Mouse (Mus musculus) megakaryocyte, embryonic 14.5 days (primary cell): ENCODE measurements around the gene Mctp2. TPM values are rescaled to one million over a fixed set of nuclear protein-coding genes. Genes with fewer than 3 reads are reported as not detected.
"Not testable (repeated sequence)": the region's sequence is repeated elsewhere in the genome, so short reads cannot be mapped to it uniquely, and the experiment has no call there.

Source experiments
- H3K27me3 ChIP-seq: replicated peaks from 2 replicates; pipeline ENCODE3; 2012; ENCODE audit warnings: inconsistent platforms
- H3K36me3 ChIP-seq: replicated peaks from 2 replicates; pipeline ENCODE3; 2012; ENCODE audit warnings: low read length, inconsistent platforms, mixed read lengths
- H3K4me1 ChIP-seq: 2 replicates; pipeline ENCODE4 v1.6.1; 2012; ENCODE audit warnings: inconsistent platforms
- H3K4me3 ChIP-seq: replicated peaks from 2 replicates; pipeline ENCODE3; 2012; ENCODE audit warnings: moderate library complexity, mild to moderate bottlenecking, inconsistent platforms
- H3K9me3 ChIP-seq: 2 replicates; pipeline ENCODE4 v1.6.1; 2012; ENCODE audit warnings: inconsistent platforms
- FLI1 ChIP-seq: IDR thresholded peaks from 2 replicates; pipeline ENCODE4 v1.6.1; 2012; ENCODE audit warnings: low read length, inconsistent platforms, mixed read lengths
- GATA1 ChIP-seq: IDR thresholded peaks from 3 replicates; pipeline ENCODE4 v1.6.1; 2012; ENCODE audit warnings: mixed read lengths, low read length, inconsistent platforms, borderline replicate concordance
- polyA plus RNA-seq: library from polyadenylated mRNA; stranded (reverse); fragments of >175 nt; gene quantifications from 2 replicates; pipeline ENCODE4 v1.2.3, GENCODE M21; 2012; ENCODE audit warnings: low replicate concordance; ENCODE audit not compliant: insufficient read depth

The Mctp2 gene
- polyA plus RNA-seq, 1 experiment: not detected

DNA sequence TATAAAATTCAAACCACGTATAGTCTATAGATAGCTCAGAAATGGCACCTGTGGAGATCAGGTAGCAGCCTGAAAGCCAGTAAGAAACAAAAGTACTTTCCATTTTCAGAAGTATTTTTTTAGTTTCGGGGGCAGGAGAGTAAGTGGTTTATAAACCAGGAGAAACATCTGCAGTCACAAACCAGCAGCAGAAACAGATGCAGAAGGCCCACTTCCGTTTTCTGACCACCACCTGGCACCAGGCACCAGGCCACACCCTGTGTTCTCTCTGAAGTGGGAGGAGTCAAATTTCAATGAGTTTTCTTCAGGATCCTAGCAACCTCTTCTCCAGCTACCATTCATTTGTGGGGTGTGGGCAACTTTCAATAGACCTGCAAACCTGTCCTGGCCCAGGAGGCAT lies 25.7 kb downstream of the Mctp2 start:
- no peaks in the 10 kb centered on the region for H3K36me3 ChIP-seq
- H3K4me1 ChIP-seq: peaks cover 24% of the 10 kb centered on the region
- H3K27me3 ChIP-seq: no peaks in the 10 kb centered on the region
- TF ChIP-seq GATA1 (no peak), FLI1 (no peak)
- H3K4me3 ChIP-seq: peak overlapping the region; percentile 53
- H3K9me3 ChIP-seq: no peaks in the 10 kb centered on the region

- no peaks in the 10 kb centered on the region for H3K36me3 ChIP-seq
- H3K4me3 ChIP-seq: no peak overlapping the region
- no peak for TF ChIP-seq FLI1
- TF ChIP-seq GATA1: no peak
- H3K9me3 ChIP-seq: no peaks in the 10 kb centered on the region
- no peaks in the 10 kb centered on the region for H3K27me3 ChIP-seq
- peaks cover 24% of the 10 kb centered on the region for H3K4me1 ChIP-seq
Observed at GRCm38 (mm10) chr7:72278412-72278811, 28.0 kb downstream of the Mctp2 start.

- no peak for TF ChIP-seq FLI1
- TF ChIP-seq GATA1: no peak
- Histone ChIP-seq H3K9me3 (no peaks in the 10 kb centered on the region), H3K27me3 (no peaks in the 10 kb centered on the region), H3K4me3 (no peak overlapping the region), H3K36me3 (no peaks in the 10 kb centered on the region), H3K4me1 (peaks cover 13% of the 10 kb centered on the region)
Observed at GRCm38 (mm10) chr7:72275513-72275912, 30.9 kb downstream of the Mctp2 start.

DNA sequence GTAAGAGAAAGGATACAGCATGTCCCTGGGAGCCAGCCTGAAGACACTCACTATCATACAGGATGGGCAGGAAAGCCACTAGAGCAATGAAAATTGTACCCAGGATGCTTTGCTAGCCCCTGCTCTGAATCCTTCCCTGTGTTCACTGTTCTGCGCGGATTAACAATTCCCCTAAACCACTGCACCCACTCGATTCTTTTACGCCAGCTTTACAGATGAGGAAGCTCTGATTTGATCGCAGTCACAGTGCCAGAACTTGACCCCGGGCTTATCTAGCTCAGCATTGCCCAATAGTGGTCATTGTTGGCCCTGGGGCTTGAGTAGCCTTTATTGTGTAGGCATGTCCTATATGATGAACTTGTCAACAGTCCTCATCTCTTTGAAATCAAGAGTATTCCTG lies 34.9 kb downstream of the Mctp2 start:
- Histone ChIP-seq H3K36me3 (no peaks in the 10 kb centered on the region), H3K4me1 (no peaks in the 10 kb centered on the region), H3K4me3 (no peak overlapping the region), H3K27me3 (no peaks in the 10 kb centered on the region), H3K9me3 (no peaks in the 10 kb centered on the region)
- TF ChIP-seq FLI1 (no peak), GATA1 (no peak)

GRCm38 (mm10) chr7:72269994-72270393 lies 36.4 kb downstream of the Mctp2 start:
- Histone ChIP-seq H3K27me3 (no peaks in the 10 kb centered on the region), H3K4me3 (no peak overlapping the region), H3K9me3 (no peaks in the 10 kb centered on the region), H3K4me1 (no peaks in the 10 kb centered on the region), H3K36me3 (no peaks in the 10 kb centered on the region)
- TF ChIP-seq GATA1 (no peak), FLI1 (no peak)

- Histone ChIP-seq H3K9me3 (no peaks in the 10 kb centered on the region), H3K27me3 (no peaks in the 10 kb centered on the region), H3K4me3 (no peak overlapping the region), H3K4me1 (0 out of 2 replicates have a peak, but pooled peaks cover 3% of the 10 kb centered on the region), H3K36me3 (no peaks in the 10 kb centered on the region)
- TF ChIP-seq GATA1: no peak
Observed at GRCm38 (mm10) chr7:72260766-72261655, 45.4 kb downstream of the Mctp2 start.

DNA sequence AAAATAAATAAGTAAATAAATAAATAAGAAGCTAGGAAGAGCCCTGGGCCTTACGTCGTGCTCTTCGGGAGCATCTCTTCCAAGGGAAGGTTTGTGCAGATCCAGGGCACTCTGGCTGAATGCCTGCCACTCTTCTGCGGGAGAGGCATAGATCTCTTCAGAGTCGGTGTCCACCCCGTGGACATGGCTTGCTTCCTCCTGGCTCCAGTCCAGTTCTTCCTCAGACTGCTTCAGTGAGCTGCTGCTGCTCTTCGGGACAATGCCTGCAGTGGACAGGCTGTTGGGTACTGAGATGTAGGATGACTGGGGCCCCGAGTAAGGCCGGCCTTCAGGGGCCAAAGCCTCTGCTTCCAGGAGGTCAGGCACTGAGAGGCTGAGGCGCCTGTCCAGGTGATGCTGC lies 47.4 kb downstream of the Mctp2 start:
- Histone ChIP-seq H3K36me3 (no peaks in the 10 kb centered on the region), H3K9me3 (no peaks in the 10 kb centered on the region), H3K4me3 (no peak overlapping the region), H3K27me3 (no peaks in the 10 kb centered on the region), H3K4me1 (0 out of 2 replicates have a peak, but pooled peaks cover 3% of the 10 kb centered on the region)
- TF ChIP-seq GATA1 (no peak), FLI1 (no peak)

DNA sequence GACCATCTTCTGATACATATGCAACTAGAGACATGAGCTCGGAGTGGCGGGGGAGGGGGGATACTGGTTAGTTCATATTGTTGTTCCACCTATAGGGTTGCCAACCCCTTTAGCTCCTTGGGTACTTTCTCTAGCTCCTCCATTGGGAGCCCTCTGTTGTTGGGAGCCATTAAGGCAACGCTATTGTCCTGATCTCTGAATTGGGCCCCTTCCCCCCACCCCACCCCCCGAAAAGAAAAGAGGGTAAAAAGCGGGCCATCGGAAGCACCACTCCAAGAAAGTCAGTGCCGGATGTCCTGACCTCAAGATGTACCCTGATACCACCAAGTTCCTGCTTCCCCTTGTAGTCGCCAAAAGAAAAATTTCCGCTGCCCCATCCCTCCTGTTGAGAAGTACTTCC lies 56.1 kb downstream of the Mctp2 start:
- not testable (repeated sequence) for H3K9me3 ChIP-seq, H3K4me3 ChIP-seq, H3K27me3 ChIP-seq, H3K4me1 ChIP-seq, H3K36me3 ChIP-seq

DNA sequence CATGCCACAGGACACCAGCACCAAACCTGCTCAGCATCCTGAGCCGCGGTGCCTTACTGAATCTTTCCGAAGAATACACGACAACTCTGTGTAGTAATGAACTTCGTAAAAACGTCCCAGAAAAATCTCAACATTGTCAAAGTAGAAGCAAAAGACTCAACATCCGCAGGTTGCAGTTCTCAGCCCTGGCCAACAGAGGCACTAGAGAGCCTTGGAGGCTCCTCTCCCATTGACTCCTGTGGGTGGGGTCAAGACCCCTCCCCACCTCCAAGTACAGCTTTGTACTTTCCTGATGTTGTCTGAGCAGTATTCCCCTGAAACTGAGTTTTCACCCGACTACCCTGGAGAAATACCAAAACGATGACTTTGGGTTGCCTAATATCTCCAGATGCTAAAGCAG lies 65.1 kb downstream of the Mctp2 start:
- H3K4me1 ChIP-seq: peaks cover 5% of the 10 kb centered on the region; the same call in 1 of the 2 replicates
- H3K4me3 ChIP-seq: no peak overlapping the region
- TF ChIP-seq GATA1 (no peak), FLI1 (no peak)
- no peaks in the 10 kb centered on the region for H3K9me3 ChIP-seq
- H3K27me3 ChIP-seq: no peaks in the 10 kb centered on the region
- no peaks in the 10 kb centered on the region for H3K36me3 ChIP-seq

GRCm38 (mm10) chr7:72239782-72240493 lies 66.5 kb downstream of the Mctp2 start:
- H3K27me3 ChIP-seq: no peaks in the 10 kb centered on the region
- H3K4me1 ChIP-seq: no peaks in the 10 kb centered on the region
- H3K4me3 ChIP-seq: no peak overlapping the region
- H3K9me3 ChIP-seq: no peaks in the 10 kb centered on the region
- no peak for TF ChIP-seq GATA1
- TF ChIP-seq FLI1: no peak
- H3K36me3 ChIP-seq: no peaks in the 10 kb centered on the region

DNA sequence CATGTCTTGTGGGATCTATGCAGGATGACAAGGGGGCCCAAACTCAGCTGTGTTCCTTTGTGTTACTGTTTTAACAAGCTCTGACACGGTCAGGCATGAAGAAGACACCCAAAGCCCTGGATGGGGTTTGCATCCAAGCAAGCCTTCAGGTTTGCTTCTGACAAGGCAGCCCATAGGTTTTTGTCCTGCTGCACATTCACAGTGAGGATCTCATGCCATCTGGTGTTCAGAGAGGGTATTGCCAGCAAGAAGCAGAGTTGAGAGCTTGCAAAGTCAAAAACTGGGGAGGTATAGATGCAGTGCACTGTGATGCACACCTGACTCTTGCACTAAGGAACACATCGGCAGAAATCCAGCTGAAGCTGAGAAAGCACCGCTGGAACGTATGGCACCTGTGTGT lies 67.8 kb downstream of the Mctp2 start:
- Histone ChIP-seq H3K27me3 (no peaks in the 10 kb centered on the region), H3K36me3 (no peaks in the 10 kb centered on the region), H3K4me1 (no peaks in the 10 kb centered on the region), H3K4me3 (no peak overlapping the region), H3K9me3 (no peaks in the 10 kb centered on the region)
- TF ChIP-seq FLI1: no peak
- no peak for TF ChIP-seq GATA1
